Mouse (Mus musculus) natural killer cell, adult 2 months (primary cell): ENCODE results near the gene Slc17a8.
"Not testable (repeated sequence)": the region's sequence is repeated elsewhere in the genome, so short reads cannot be mapped to it uniquely, and the experiment has no call there.

Source experiments
- DNase-seq, 2 experiments: peaks; one replicate each; pipeline ENCODE4 v3.0.0; 2022; ENCODE audit warnings: low spot score in 2 of 2

Slc17a8 gene

GRCm38 (mm10) chr10:89589877-89590276 is 31.2 kb downstream of the Slc17a8 start:
- no peak for DNase-seq

GRCm38 (mm10) chr10:89588708-89589107 is 32.3 kb downstream of the Slc17a8 start:
- DNase-seq = no peak

GRCm38 (mm10) chr10:89584709-89585108 is 36.3 kb downstream of the Slc17a8 start:
- no peak for DNase-seq

- DNase-seq = no peak
Measured at GRCm38 (mm10) chr10:89578801-89579200, 42.3 kb downstream of the Slc17a8 start.

- no peak for DNase-seq
Measured at GRCm38 (mm10) chr10:89577666-89578065, 43.4 kb downstream of the Slc17a8 start.

GRCm38 (mm10) chr10:89573421-89573820 is 47.6 kb downstream of the Slc17a8 start:
- DNase-seq = no peak

GRCm38 (mm10) chr10:89572946-89573345 is 48.1 kb downstream of the Slc17a8 start:
- no peak for DNase-seq

- no peak for DNase-seq
Measured at GRCm38 (mm10) chr10:89567391-89567790, 53.7 kb downstream of the Slc17a8 start.

- DNase-seq = no peak
Measured at GRCm38 (mm10) chr10:89565301-89566022, 55.6 kb downstream of the Slc17a8 start.

- DNase-seq = no peak
Measured at GRCm38 (mm10) chr10:89562113-89562512, 58.9 kb downstream of the Slc17a8 start.

- DNase-seq = no peak
Measured at GRCm38 (mm10) chr10:89559351-89559750, 61.7 kb downstream of the Slc17a8 start.

GRCm38 (mm10) chr10:89554885-89555284 is 66.2 kb downstream of the Slc17a8 start:
- DNase-seq = not testable (repeated sequence)

- not testable (repeated sequence) for DNase-seq
Measured at GRCm38 (mm10) chr10:89553855-89554254, 67.2 kb downstream of the Slc17a8 start.

GRCm38 (mm10) chr10:89553015-89553414 is 68.0 kb downstream of the Slc17a8 start:
- DNase-seq = no peak

- no peak for DNase-seq
Measured at GRCm38 (mm10) chr10:89551657-89552056, 69.4 kb downstream of the Slc17a8 start.

GRCm38 (mm10) chr10:89548028-89548427 is 73.0 kb downstream of the Slc17a8 start:
- no peak for DNase-seq

GRCm38 (mm10) chr10:89546989-89547388 is 74.1 kb downstream of the Slc17a8 start:
- DNase-seq = no peak

GRCm38 (mm10) chr10:89543867-89544266 is 77.2 kb downstream of the Slc17a8 start:
- no peak for DNase-seq

GRCm38 (mm10) chr10:89542321-89542720 is 78.7 kb downstream of the Slc17a8 start:
- no peak for DNase-seq

- DNase-seq = no peak
Measured at GRCm38 (mm10) chr10:89532929-89533727, 87.9 kb downstream of the Slc17a8 start, which contains the start of gene Nr1h4. TSS of gene Nr1h4 (minus strand) at chr10:89533585.

- no peak for DNase-seq
Measured at GRCm38 (mm10) chr10:89532451-89532850, 88.6 kb downstream of the Slc17a8 start.

GRCm38 (mm10) chr10:89531976-89532375 is 89.1 kb downstream of the Slc17a8 start:
- no peak for DNase-seq

- no peak for DNase-seq
Measured at GRCm38 (mm10) chr10:89531194-89531634, 89.8 kb downstream of the Slc17a8 start.
